Mouse (Mus musculus): ENCODE measurements around the gene Lcn12. TPM values are rescaled to one million over a fixed set of nuclear protein-coding genes. Genes with fewer than 3 reads are reported as not detected.
A peak's percentile ranks its signal among the peaks of the same experiment; 100 is the strongest.

Gene Lcn12
- not detected in 2 replicates for polyA plus RNA-seq (2015; fragmentation: Nextera tagmentation; extraction: Ambion mirVana)

DNA sequence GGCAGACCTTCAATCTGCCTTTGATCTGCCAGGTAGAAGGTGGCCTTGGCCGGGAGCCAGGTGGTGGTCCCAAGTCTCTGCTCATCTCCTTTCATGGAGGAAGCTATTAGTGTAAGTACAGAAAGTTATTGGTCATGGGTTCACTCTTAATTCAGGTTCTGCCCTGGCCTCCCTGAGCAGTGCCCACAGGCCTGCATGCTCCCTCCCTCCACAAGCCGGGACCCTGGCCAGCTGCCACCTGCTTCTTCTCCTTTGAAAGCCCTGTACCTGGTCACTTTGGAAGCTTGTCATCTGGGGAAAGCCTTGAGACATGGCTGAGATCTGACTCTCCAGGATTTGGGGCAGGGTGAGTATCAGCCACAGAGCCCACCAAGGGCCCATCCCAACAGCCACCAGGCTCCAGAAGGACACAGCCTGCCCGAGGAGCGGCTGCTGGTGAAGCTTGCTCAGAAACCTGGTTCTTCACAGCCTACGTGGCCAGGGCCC lies at the start of gene Lcn12:
TSS of gene Lcn12 (minus strand) at position 436 of the 486 bp plus-strand sequence.
- Histone ChIP-seq H3K9me3 (replicated peaks) (no peaks in the 10 kb centered on the region), H3K36me3 (no peaks in the 10 kb centered on the region), H3K4me2 (no peak within 1 kb of the TSS), H3K4me3 (no peak within 1 kb of the TSS), H3K27ac (no peak within 1 kb of the TSS), H3K4me1 (replicated peaks) (peaks cover 3% of the 10 kb centered on the region; the same call in 1 of the 2 replicates), H3K27me3 (no peaks in the 10 kb centered on the region), H3K9ac (no peak within 1 kb of the TSS)
- no peak for ATAC-seq (replicated peaks; ENCODE audit: insufficient number of reproducible peaks, insufficient read depth, low FRiP score, low read depth)
- WGBS: 81% methylated on average over 5 of the region's 5 CpGs

DNA sequence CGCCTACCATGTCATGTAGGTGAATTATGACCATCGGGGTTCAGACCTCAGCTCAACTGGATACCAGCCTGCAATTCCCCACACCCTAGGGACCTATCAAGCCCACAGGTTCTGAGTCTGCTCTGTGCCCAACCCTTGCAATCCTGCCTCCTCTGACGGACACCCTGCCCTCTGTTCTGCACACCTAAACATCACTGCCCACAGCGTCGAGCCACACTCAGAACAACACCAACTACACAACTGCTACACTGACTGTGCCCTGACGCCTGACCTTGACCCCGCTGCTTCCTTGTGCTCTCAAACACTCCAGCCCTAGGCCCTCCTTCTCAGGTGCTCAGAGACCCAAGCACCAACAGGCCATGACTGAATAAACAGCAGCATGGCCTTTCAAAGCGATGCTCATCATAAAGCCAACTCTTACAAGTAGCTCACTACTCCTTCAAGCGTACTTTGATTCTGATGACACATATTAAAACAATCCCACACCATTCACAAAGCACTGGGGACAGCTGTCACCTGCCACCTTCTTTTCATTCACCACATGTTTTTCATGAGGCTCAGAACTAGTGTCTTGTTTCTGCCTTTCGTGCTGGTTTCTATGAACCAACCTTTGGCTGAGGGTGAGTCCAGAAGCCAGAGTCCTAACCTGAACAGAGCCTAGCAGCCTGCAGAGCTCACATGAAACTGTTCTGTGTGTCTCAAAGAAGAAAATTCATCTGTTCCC lies 48.1 kb upstream of the Lcn12 start:
- no peak for ATAC-seq (replicated peaks; ENCODE audit: insufficient number of reproducible peaks, insufficient read depth, low FRiP score, low read depth)
- no peak overlapping the region for H3K4me3 ChIP-seq
- no peaks in the 10 kb centered on the region for H3K27me3 ChIP-seq
- H3K4me2 ChIP-seq: no peak overlapping the region
- H3K36me3 ChIP-seq: peaks cover 13% of the 10 kb centered on the region; the same call in 1 of the 2 replicates
- H3K27ac ChIP-seq: no peak overlapping the region
- H3K9me3 ChIP-seq (replicated peaks): no peaks in the 10 kb centered on the region
- 84% methylated on average over 10 of the region's 10 CpGs for WGBS
- H3K9ac ChIP-seq: no peak overlapping the region
- peaks cover 13% of the 10 kb centered on the region for H3K4me1 ChIP-seq (replicated peaks)

DNA sequence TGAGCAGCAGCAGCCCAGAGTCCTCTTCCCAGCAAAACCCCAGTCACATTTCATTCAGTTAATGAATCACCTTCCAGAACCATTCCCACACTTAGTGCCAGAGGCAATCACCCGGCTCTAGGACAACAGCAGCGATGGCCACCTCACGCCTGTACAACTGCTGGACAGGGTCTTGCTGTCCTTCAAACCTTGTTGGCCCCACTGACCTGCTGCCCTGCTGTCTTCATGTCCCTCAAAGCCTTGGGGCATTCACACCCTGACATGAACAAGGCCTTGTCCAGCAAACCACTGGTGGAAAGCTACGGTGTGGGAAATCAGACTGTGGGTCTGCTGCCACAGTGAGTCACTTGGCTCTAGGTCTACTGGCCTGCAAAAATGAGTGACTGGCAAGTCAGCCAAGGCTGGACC lies 46.8 kb upstream of the Lcn12 start:
- Histone ChIP-seq H3K27ac (no peak overlapping the region), H3K4me1 (replicated peaks) (peaks cover 9% of the 10 kb centered on the region), H3K4me3 (no peak overlapping the region), H3K9me3 (replicated peaks) (no peaks in the 10 kb centered on the region), H3K9ac (no peak overlapping the region), H3K27me3 (no peaks in the 10 kb centered on the region), H3K36me3 (peaks cover 23% of the 10 kb centered on the region), H3K4me2 (no peak overlapping the region)
- 95% methylated on average over 4 of the region's 4 CpGs for WGBS
- no peak for ATAC-seq (replicated peaks; ENCODE audit: insufficient number of reproducible peaks, insufficient read depth, low FRiP score, low read depth)

DNA sequence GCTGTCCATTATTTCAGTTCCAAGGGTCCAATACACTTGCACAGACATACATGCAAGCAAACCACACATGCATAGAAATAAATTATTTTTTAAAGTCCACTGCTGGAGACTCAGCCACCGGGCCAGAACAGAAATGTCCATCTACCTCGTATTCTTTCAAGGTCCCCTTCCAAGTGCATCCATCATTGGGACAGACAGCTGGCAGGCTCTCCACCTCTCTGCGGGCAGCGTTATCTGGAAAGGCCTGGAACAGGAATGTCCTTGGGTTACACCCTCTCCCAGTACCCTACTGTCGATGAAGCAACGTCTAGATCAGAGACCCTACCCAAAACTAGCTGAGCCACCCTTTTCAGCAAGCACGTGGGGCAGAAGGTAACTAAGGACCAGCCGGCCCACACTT lies 42.8 kb upstream of the Lcn12 start:
- Histone ChIP-seq H3K27me3 (no peaks in the 10 kb centered on the region), H3K36me3 (peaks cover 30% of the 10 kb centered on the region), H3K9me3 (replicated peaks) (no peaks in the 10 kb centered on the region), H3K4me2 (no peak overlapping the region), H3K4me3 (no peak overlapping the region), H3K27ac (no peak overlapping the region), H3K4me1 (replicated peaks) (peaks cover 9% of the 10 kb centered on the region; the same call in 1 of the 2 replicates), H3K9ac (no peak overlapping the region)
- 66% methylated on average over 8 of the region's 8 CpGs for WGBS
- no peak for ATAC-seq (replicated peaks; ENCODE audit: insufficient number of reproducible peaks, insufficient read depth, low FRiP score, low read depth)

DNA sequence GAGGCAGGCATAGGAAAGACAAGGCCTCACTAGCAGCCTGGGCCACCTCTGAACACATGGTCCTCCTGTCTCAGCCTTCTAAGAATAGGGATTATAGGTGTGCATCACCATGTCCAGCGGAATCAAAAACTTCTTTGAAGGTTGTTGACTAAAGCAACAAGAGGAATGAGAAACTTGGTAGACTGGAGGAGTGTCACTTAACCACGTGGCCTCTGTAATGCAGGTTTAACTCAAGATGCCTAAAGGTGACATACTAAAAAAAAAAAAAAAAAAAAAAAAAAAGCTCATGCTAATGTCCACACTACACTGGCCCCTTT lies 41.1 kb upstream of the Lcn12 start:
- H3K4me1 ChIP-seq (replicated peaks): peaks cover 9% of the 10 kb centered on the region; the same call in 1 of the 2 replicates
- no peaks in the 10 kb centered on the region for H3K27me3 ChIP-seq

DNA sequence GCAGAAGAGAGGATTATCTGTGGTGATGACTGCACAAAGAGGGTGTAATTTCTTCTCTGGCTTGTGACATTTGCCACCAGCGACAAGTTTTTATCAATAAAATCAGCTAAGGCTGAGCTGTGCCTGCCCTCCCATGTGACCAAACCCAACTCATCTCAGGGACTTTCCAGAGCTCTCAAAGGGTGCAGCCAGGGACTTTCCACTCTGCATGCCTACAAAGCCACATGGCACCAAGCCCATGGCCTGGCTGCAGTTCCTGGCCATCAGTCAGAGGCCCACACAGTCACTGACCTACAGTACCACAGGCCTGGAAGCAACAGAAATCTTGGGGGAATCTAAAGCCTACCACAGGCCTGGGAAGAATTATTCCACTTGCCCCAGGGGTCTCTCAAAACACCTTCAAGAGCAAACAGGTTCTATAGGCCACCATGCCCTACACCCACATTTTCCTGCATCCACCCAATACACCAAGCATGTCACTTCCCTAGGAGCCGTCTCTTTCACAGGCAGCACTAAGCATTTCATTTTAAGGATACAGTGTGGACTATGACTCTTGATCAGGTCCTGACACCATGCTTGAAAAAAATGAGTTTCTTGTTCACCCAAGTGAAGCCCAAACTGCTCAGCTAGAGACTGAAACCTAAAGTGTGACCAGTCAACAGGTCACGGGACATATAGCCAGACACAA lies 40.6 kb upstream of the Lcn12 start:
- 71% methylated on average over 3 of the region's 3 CpGs for WGBS
- peaks cover 9% of the 10 kb centered on the region; the same call in 1 of the 2 replicates for H3K4me1 ChIP-seq (replicated peaks)
- no peak overlapping the region for H3K4me2 ChIP-seq
- peak overlapping the region; percentile 31; the same call in 1 of the 2 replicates for H3K27ac ChIP-seq
- no peaks in the 10 kb centered on the region for H3K9me3 ChIP-seq (replicated peaks)
- H3K27me3 ChIP-seq: no peaks in the 10 kb centered on the region
- H3K4me3 ChIP-seq: no peak overlapping the region
- peaks cover 51% of the 10 kb centered on the region for H3K36me3 ChIP-seq
- H3K9ac ChIP-seq: no peak overlapping the region
- ATAC-seq (replicated peaks; ENCODE audit: insufficient number of reproducible peaks, insufficient read depth, low FRiP score, low read depth): 0 out of 2 replicates have a peak, but pooled peaks have one; percentile 62

More for the DNA sequence above, 41.1 kb upstream of the Lcn12 start:
- Histone ChIP-seq H3K4me3 (no peak overlapping the region), H3K36me3 (peaks cover 47% of the 10 kb centered on the region), H3K27ac (peak overlapping the region; percentile 31; the same call in 1 of the 2 replicates), H3K4me2 (no peak overlapping the region), H3K9me3 (replicated peaks) (no peaks in the 10 kb centered on the region), H3K9ac (no peak overlapping the region)
- ATAC-seq (replicated peaks; ENCODE audit: insufficient number of reproducible peaks, insufficient read depth, low FRiP score, low read depth): no peak
- WGBS: 92% methylated on average over 2 of the region's 2 CpGs

DNA sequence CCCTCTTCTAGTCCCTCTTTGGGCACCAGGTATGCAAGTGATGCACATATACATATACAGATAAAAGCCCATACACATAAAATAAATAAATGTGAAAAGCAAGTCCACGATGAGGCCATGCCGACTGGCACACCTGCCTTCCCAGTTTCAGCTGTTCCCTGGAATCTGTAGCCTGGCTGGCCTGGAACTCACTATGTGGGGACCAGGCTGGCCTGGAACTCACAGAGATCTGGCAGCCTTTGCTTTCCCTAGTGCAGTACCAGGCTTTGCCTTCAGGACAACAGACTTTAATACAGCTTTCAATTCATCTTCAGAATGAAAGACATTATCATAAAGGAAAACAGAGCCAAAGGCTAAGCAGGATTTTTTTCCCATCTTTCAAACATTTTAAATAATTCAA lies 40.0 kb upstream of the Lcn12 start:
- H3K27me3 ChIP-seq: no peaks in the 10 kb centered on the region
- no peak overlapping the region for H3K4me2 ChIP-seq
- ATAC-seq (replicated peaks; ENCODE audit: insufficient number of reproducible peaks, insufficient read depth, low FRiP score, low read depth): no peak
- peaks cover 9% of the 10 kb centered on the region; the same call in 1 of the 2 replicates for H3K4me1 ChIP-seq (replicated peaks)
- no peak overlapping the region for H3K4me3 ChIP-seq
- peak overlapping the region; percentile 43 for H3K27ac ChIP-seq
- WGBS: 96% methylated on average over 2 of the region's 2 CpGs
- H3K36me3 ChIP-seq: peaks cover 57% of the 10 kb centered on the region
- H3K9me3 ChIP-seq (replicated peaks): no peaks in the 10 kb centered on the region
- no peak overlapping the region for H3K9ac ChIP-seq

DNA sequence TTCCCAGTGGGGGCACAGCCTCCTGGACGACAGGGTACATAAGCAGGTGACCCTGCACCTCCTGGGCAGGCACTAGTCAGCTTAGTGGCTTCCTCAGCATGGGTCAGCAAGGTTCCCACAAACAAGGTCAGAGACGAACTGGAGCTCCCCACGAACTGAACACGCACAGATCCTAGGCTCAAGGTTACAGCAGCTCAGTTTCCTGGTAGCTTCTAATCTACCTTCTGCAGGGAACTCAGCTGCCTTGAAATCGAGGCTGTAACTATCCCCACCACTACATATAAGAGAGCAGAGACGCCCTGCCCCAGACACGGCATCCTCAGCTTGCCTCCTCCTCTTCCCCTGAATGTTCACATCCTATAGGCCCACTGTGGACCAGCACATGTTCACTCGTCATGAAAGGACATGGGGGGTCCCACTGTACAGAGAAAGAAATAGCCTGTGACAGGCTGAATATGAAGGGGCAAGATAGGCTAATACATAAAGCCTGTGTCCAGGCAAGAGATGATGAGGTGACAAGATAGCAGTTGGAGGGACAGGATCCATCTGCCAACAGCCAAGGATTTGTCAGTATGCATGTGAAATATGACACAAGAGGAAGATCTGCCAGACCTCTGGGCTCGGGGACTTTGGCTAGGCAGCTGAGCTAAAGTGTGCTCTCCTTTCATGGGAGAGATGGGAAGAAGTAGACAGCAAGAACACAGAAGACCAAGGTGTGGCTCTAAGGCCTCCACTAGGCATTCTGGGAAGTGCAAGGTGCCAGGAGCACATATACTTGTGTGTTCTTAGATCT lies 33.0 kb upstream of the Lcn12 start:
- H3K4me1 ChIP-seq (replicated peaks): no peaks in the 10 kb centered on the region
- H3K27ac ChIP-seq: no peak overlapping the region
- no peak overlapping the region for H3K9ac ChIP-seq
- no peaks in the 10 kb centered on the region for H3K9me3 ChIP-seq (replicated peaks)
- H3K36me3 ChIP-seq: peaks cover 89% of the 10 kb centered on the region
- no peak overlapping the region for H3K4me3 ChIP-seq
- no peak for ATAC-seq (replicated peaks; ENCODE audit: insufficient number of reproducible peaks, insufficient read depth, low FRiP score, low read depth)
- 85% methylated on average over 9 of the region's 9 CpGs for WGBS
- no peak overlapping the region for H3K4me2 ChIP-seq
- no peaks in the 10 kb centered on the region for H3K27me3 ChIP-seq

DNA sequence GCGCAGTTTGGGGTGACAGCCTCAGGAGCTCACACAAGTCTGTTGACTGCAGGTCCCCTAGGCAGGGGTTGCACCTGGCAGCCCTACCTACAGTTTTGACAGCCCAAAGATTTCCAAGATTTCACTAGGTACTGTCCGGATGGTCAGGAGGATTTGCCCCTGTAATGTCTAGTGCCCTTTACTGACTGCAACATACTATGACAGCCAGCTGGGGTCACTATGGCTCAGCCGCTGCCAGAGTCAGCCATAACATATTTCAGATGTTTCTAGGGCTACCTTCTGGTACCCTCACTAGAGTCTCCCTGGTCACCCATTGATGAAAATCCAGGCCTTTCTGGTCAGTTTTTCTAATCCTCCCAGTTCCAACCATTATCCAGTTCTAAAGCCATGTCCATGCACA lies 16.2 kb upstream of the Lcn12 start:
- Histone ChIP-seq H3K27ac (no peak overlapping the region), H3K4me1 (replicated peaks) (no peaks in the 10 kb centered on the region), H3K36me3 (peaks cover 2% of the 10 kb centered on the region; the same call in 1 of the 2 replicates), H3K27me3 (no peaks in the 10 kb centered on the region), H3K4me2 (no peak overlapping the region), H3K9ac (no peak overlapping the region), H3K4me3 (no peak overlapping the region), H3K9me3 (replicated peaks) (no peaks in the 10 kb centered on the region)
- WGBS: 63% methylated on average over 3 of the region's 3 CpGs
- no peak for ATAC-seq (replicated peaks; ENCODE audit: insufficient number of reproducible peaks, insufficient read depth, low FRiP score, low read depth)

DNA sequence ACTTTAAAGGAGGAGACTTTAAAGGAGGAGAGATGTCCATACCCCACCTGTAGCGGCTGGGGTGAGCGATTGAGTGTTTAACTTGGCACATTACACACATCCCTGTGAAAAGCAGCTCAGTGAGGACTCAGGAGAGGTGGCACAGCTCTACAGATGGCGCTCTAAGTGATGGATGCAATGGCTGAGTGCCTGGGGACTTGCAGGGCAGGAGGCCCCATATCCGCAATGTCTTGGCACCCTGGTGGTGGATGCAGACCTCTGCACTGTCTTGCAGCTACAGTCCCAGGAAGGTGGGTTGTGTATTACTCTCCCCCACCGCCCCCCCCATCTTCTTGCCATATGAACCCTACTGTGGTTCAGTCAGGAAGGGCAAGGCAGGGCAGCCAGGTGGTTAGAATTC lies 13.3 kb upstream of the Lcn12 start:
- Histone ChIP-seq H3K9ac (no peak overlapping the region), H3K27ac (no peak overlapping the region), H3K4me1 (replicated peaks) (peaks cover 4% of the 10 kb centered on the region), H3K9me3 (replicated peaks) (no peaks in the 10 kb centered on the region), H3K36me3 (peaks cover 21% of the 10 kb centered on the region), H3K4me3 (no peak overlapping the region), H3K27me3 (no peaks in the 10 kb centered on the region), H3K4me2 (no peak overlapping the region)
- WGBS: 32% methylated on average over 5 of the region's 5 CpGs
- no peak for ATAC-seq (replicated peaks; ENCODE audit: insufficient number of reproducible peaks, insufficient read depth, low FRiP score, low read depth)

DNA sequence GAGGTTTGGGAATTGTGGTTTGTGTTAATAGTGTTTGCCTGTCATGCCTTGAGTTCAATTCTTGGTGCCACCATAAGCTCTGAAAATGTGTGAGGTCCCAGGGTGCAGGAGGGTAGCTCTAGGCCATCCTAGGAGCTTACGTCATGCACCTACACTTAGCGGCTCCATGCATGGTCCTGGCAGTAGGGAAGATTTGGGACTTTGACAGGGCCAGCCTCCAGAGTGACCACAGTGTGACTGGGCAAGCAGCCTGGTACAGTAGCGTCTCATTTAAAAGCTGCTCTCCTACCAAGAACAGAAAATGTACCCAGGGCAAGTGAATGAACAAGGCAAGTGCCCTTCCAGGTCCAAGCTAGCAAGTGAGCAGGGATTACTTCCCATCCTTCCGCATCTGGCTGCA lies 12.1 kb upstream of the Lcn12 start:
- H3K4me1 ChIP-seq (replicated peaks): peaks cover 12% of the 10 kb centered on the region
- peaks cover 21% of the 10 kb centered on the region for H3K36me3 ChIP-seq
- 99% methylated on average over 4 of the region's 4 CpGs for WGBS
- no peak overlapping the region for H3K9ac ChIP-seq
- ATAC-seq (replicated peaks; ENCODE audit: insufficient number of reproducible peaks, insufficient read depth, low FRiP score, low read depth): no peak
- H3K9me3 ChIP-seq (replicated peaks): no peaks in the 10 kb centered on the region
- H3K27me3 ChIP-seq: no peaks in the 10 kb centered on the region
- H3K4me2 ChIP-seq: no peak overlapping the region
- no peak overlapping the region for H3K4me3 ChIP-seq
- H3K27ac ChIP-seq: no peak overlapping the region
